Mouse (Mus musculus) cerebellum, postnatal 36 days (tissue): Measurements from ENCODE around the gene Vti1a.

Source experiments
- DNase-seq, 2 experiments: peaks; one replicate each; pipeline ENCODE4 v3.0.0; 2021 to 2022; ENCODE audit warnings: mixed read lengths in 2 of 2

The Vti1a gene

DNA sequence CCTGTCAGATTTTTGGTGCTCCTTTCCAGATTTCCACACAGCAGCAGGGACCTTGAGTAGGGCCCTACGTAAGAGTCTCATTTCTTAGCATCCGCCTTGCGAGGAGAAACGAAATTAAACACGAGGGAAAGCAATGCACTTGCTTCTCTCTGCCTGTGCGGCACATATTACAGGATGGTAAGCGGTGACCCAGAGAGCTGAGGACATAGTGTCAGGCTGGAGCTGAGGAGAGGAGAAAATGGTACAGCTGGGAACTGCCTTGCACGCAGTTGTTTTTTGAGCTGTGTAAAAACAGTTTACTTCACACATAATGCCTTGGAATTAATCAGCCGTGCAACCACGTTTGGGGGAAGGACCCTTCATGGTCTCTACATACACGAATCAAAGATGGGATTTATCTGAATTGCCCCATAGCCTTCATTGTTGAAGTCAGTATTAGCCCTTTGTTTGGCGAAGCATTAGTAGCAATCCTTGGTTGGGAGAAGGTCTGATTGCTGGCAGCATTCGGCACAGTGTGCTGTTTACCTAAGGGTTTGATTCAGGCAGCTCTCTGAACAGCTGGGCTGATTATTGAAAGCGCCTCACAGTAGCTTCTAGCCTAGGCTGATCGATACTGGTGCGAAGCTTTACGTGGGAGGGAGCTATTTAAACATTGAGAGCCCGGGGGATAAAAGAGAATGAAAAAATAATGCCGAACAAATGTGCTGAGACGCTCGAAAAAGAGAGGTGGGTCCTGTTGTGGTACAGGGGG is 153.4 kb downstream of the Vti1a start:
- no peak for DNase-seq

DNA sequence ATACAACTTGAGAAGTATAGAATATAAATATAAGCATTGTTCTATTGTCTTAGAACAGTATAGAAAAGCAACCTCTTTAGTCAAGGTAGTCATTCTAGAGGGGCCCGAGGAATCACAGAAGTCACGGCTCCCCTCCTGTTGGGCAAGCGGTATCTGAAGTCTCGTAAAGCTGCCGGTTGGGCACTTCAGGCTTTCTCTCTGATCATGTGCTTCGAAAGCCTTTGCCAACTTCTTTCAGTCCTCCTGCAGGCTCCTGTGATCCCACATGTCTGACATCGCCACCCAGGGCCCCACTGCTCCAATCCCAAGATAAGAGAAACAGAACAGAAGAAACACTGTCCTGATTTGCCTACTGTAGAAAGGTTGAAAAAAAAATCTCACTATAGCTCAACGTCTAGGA is 156.5 kb downstream of the Vti1a start:
- DNase-seq: no peak

DNA sequence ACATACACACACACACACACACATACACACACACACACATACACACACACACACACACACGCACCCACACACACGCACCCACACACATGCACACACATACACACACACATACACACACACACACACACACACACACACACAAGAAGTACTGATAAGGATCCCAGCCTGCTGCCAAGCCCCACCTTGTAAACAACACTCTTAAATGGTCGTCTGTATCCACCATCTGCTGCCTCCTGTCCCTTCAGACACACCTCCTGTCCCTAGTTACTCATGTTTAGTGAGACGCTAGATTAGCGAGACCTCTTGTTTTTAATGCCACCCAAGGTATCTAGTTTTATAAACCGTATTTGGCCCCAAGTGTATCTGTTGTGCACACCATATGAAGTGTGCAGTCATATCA is 158.1 kb downstream of the Vti1a start:
- DNase-seq: no peak

DNA sequence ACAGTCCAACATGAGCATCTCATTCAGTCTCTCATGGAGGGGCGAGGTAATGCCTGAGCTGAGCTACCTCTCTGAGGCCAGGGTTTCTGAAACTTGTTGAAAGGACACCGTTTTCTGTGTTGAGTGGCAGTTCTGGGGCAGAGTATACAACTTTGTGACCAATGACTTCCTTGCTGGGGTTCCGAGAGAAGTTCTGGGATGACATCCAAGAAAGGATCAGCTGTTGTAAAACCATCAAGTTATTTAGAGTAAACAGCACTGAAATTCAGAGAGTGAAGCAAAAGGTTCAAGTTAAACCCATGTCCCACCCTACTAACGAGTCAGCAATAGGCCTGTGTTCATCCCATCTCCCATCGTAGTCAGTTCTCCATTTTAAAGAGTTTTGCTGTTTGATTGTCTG is 164.4 kb downstream of the Vti1a start:
- DNase-seq: no peak

DNA sequence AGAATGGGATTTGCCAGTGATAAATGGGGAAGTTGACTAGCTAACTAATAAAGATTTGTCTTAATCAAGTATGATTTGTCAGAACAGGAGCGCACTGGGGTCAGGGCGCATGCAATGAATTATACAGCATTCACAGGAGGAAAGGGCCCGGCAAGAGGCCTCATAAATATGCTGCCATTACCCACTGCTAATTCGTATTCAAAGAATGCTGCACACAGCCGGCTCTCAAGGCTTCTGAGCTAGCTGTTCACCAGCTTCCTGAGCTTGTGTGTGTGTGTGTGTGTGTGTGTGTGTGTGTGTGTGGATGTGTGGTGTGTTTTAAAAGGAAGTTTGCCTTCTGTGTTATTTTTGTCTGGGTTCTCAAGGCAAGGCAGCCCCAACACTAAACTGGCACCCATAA is 165.2 kb downstream of the Vti1a start:
- no peak for DNase-seq

DNA sequence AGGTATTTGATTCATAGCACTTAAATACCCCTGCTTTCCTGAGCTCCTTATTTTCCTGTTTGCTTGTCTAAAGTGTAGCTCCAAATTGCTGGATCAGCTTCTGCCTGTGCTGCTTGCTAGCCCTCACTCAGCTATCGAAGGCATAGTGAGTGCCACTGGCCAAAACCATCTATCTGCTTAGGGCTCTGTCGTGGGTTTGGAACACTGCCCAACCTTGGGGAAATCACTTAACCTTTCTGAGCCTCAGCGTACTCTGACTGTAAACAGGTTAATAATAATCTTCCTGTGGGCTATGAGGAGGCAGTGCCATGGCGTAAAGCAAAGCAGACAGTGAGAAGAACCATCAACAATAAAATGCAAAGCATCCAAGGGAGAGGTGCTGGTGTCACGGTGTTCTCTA is 167.4 kb downstream of the Vti1a start:
- DNase-seq: no peak

DNA sequence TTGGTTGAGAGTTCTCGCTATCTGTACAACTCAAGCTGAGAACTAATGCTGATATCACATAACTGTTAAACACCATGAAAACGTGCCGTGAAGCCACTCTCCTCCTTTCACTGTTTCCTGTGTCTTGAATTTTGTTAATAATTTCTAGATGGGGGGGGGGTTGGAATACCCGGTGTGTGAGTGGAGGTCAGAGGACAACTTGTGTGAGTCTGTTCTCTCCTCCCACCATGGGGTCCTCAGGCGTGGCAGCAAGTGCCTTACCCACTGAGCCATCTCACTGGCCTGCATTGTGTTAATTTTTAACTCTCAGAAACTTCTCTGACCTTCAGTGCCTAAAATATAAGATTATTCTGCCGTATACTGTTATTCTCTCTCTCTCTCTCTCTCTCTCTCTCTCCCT is 168.5 kb downstream of the Vti1a start:
- DNase-seq: no peak

DNA sequence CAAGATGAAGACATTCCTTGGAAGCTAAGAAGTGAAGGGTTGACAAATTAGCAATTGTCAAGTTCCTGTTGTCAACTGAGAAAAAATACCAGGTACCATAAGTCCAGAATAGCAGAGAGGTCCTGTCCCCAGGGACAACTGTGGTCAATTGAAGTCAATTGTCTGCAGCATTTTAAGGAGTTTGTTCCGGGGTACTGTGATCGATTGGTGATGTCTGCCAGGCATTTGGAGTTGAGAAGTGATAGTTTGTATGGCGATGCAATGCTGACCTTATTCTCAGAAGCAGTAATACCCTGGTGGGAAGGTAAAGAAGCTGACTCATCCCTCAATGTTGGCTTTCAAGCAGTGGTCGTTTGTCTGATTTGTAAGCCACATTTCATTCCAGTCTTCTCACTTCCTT is 170.4 kb downstream of the Vti1a start:
- no peak for DNase-seq

DNA sequence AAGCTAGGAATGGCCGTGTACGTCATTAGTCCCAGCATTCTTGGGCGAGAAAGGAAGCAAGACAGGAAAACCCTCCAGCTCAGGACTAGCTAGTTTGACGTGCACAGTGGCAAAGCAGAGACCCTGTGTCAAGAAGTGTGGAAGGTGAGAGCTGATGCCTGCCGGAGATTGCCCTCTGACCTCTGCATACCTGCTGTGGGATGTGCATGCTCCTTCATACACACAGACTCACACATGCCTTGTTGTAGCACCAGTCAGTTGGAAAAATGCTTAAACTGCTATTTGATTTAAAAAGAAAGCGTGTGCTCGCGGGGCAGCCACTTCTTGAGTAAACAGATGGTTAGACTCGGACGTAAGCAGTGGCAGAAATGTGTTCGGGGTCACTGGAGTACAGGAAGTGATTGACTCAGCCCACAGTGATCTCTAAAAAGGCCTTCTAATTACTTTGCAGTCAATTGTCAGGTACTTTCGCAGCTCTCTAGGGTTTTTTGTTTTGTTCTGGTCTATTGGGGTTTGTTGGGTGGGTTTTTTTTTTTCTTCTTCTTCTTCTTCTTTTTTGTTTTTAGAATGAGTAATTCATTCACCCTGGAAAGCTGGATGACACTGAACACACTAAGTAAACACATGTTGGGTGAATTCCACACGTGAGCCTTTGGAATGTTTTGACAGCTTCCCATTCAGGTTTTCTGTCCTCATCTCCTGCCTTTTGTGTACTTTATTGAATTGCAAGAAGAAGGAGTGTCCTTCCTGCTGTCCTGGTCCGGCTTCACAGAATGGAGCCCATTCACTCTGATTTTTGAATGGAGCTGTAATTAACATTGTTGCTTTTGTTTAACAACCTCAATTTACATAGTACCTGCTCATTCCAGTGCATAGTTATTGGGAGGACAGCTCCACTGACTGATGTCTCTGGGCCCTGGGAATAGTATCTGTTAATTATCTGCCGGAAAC is 175.3 kb downstream of the Vti1a start:
- no peak for DNase-seq

DNA sequence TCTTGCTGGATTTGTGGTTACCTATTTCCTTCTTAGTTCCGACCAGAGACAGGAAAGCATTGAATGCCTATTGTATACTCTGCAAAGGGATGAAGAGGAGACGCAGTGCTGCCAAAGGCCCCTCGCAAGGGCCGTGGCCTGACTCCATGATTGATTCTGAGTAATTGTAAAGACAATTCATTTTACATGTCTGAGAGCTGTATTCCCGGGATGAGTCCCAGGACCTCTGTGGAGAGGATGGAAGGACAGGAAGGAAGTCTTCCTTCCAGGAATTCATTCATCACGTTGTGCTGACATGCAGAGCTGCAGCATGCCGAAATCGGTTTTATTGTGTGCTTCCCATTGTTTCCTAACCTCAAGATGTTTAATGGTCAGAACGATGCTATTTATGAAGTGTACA is 180.2 kb downstream of the Vti1a start:
- DNase-seq: no peak

DNA sequence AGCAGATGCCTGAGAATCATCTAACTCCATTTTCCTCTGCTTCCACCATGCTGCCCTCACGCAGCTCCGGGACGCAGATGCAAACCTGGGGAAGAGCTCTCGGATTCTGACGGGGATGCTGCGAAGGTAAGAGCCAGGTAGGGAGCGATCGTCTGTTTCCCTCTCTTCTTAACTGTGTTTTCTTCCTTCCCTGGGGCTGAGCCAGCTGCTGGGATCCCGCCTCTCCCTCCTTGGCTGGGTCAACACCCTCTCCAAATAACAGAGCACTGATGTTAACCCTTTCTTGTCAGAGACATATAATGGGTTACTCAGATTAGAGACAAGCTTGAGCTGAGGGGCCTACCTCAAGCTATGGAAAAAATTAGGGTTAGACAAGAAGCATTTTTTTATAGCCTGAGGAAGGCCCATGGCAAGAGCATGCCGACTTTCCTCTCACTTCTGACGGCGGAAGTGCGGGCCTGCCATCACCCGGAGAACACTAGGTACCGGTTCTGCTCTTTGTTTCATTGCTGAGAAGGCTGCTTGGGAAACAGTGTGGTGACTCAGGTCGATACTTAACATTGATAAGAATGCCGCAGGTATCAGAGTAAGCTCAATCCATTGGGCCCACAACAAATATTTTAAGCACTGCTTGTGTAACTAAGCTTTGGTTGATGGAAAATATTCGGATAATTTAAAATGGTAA is 183.2 kb downstream of the Vti1a start:
- DNase-seq: no peak

DNA sequence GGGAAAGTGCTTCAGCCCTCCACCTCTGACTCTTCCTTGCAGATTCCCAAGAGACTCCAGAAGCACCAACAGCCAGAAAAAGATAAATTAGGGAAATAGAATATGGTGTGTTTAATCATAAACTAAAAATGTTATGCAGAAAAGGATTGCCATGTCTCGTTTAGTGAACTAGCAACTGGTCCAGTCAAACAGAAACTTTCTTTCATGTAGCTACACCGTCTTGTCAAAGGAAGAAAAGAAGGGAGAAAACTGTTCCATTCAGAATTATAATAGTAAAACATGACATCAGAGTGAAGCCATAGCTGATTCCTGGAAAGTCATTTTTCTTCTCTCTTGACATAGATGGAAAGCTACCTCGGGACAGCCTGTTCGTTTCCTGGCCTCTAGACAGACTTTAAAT is 185.9 kb downstream of the Vti1a start:
- DNase-seq: no peak

DNA sequence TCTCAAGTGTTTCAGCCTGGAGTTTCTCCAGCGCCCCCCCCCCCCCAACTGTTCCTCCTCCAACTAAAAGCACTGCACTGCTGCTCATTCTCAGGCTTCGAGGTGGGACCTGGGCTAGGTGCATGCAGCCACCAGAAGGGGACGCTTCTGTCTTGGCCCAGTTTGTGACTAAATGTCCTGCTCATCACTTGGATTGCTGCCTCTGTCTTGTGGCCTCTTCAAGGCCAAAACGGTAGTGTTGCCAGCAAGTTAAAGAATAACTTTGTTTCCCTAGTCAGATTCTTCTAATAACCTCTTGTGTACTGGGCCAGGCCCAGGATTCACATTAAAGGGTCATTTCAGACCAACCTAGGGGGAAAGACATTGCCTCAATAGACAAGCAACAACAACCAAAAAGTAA is 187.7 kb downstream of the Vti1a start:
- DNase-seq: no peak

DNA sequence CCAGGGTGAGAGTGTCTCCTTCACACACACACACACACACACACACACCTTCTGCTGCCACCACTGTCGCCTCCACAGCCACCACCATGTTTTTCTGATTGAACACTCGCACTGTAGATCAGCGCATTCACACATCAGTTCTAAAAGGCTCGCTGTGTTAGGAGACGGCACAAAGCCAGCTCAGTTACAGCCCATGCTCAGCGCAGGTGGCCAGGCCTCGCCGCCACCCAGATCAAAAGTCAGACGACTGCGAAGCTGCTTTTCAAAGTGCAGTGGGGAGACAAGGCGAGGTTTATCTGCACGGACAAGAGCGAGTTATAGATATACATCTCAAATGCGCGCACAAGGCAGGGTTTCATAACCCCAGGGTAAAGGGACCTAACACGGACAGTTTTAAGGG is 191.7 kb downstream of the Vti1a start:
- DNase-seq: no peak

DNA sequence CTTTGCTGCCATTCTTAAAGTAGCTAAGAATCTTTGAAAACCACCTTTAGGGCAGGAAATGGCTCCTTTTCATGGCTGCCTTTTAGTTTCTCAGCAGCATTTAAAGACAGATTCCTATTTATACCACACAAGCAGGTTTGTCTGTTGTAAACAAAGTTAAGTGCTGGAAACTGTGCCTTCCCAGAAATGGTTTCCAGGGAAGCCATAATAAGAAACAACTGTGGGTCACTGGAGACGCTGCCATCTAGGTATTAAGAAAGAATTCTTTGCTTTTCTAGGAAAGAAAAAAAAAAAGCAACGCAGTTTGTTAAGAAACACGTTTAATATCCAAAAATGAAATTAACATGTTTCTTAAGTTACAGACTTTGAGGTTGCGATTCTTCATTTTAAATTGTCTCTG is 192.1 kb downstream of the Vti1a start:
- DNase-seq: no peak

DNA sequence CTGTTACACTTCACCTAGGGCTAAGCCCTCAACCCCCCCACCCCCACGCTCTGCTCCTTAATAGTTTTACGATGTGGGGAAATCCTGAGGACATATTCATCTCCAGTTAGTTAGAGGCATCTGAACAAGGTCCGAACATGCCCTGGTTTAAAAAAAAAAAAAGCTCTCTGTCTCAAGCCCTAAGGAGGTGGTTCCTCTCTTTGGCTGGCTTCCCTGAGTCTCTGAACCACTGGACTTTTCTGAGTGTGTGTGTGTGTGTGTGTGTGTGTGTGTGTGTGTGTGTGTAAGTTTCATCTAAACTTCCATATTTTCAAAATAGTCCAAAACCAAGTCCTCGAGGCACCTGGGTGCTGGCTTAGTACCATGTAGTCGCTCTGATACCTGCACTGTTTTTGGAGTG is 192.9 kb downstream of the Vti1a start:
- DNase-seq: no peak

DNA sequence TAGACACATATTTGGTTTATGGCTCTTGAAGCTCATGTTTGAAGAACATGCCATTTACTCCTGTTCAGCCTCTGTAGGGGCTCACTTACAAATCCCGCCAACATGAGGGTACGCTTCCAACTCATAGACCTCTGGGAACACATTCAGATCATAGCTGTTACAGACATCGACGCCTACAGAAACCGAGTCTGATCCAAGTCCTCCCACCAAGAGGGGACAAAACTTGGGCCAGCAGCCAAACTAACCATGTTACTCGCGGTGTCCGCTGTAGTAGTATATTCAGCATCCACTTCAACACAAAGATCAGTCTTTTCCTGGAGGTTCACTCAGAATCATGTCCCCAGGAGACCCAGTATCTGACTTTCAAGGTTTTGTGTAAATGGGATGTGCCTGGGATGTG is 193.5 kb downstream of the Vti1a start:
- no peak for DNase-seq

DNA sequence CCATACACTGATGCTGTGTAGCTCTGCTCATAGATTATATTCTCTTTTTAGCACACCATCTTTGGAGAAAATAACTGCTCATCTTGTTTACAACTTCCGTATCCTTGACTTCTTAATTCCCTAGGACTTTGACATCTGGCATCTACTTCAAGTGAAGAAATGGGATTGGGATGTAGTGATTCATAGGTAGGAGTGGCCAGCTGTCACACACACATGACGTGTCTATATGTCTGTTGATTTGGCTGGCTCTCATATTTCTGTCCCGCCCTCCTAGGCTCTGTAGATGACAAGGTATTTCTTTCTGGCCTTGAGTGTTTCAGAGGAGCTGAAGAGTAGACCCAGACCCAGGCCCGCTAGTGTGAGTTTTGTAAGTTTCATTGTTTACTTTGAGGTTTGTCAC is 197.8 kb downstream of the Vti1a start:
- no peak for DNase-seq

DNA sequence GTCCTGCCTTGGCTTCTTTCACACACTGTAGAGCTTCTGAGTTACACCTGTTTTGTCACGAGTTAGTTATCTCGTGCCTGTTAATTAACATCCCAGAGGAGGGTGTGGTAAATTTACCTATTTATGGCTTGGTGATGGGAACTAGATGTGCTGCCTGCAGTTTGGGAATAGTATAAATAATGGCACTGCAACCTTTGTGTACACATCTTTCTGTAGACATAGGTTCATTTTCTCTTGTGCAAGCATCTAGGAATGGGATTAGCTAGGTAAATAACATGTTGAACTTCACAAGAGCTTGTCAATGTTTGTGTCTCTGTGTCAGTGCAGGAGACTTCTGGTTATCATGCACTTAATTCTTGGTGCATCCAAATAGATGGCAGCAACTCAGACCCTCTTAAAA is 204.1 kb downstream of the Vti1a start:
- no peak for DNase-seq

DNA sequence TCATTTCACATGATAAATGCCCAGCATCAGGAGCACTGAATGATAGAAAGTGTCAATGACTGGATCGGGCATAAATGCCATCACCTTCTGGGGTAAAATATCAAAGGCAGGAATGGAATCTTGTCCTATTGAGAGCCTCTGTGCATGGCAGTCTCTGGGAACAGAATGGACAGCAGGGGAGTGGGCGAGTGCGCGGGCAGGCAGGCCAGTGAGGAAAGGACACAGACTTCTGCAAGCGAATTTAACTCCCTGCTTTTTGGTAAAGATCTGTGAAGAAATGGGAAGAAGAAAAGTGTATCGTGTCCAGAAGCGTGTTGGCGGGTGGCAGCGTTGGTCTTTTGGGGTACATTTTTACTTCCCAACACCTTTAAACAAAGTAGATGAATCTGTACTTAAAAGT is 207.2 kb downstream of the Vti1a start:
- no peak for DNase-seq

DNA sequence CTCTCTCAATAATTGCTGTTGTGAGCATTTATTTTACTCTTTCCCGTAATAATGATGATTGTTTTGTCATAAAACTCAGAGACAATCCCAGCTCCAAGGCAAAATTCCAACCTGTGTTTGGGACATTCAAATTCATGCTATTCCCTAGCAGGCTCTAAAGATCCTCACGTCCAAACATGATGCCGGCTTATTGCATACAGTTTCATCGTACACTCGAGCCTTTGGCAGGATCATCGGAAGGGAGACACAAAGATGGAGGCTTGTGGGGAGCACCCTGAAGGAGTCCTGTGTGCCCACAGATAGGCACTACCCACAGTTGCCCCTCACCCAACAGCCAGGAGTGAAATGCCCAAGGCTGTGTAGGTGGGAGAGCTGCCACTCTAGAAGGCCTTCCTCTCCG is 208.3 kb downstream of the Vti1a start:
- no peak for DNase-seq

DNA sequence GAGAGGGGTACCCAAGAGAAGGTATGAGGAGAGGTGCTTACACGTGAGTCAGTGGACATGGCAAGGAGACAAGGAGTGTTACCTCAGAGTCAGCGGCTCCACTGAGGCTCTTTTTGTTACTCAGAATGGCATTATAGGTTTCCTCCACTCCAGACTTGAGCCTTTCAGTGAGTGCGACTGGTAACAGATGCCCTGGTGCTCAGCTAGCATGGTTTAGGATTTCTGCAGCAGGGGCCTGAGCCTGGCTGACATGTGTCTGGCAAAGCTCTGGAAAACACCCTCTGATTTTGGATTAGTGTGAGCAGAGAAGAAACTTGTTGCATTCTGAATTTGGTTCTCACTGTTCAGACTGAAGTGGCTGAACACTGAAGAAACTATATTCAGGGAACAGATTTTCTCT is 209.0 kb downstream of the Vti1a start:
- no peak for DNase-seq

DNA sequence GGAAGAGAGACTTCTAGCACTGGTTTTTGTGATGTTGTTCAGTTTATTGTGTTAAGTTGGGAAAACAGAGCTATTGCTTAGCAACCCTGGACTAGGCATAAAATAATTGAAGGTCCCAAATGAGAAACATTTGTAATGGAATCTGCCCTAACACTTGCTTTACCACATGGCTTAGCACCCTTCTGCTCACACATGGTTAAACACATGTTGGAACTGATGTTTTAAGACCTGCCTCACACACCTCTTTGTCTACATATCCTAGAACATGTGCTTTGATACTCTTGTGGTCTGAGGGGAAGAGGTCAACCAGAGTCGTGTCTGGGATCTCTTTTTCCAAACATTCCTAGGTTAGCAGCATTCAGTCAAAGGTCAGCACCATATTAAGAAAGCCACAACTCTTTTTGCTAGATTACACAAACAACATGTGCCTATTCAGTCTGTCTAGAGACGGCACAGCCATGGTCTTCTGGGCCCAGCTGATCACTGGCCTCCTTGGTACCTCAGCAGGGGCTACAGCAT is 210.7 kb downstream of the Vti1a start:
- DNase-seq: no peak

DNA sequence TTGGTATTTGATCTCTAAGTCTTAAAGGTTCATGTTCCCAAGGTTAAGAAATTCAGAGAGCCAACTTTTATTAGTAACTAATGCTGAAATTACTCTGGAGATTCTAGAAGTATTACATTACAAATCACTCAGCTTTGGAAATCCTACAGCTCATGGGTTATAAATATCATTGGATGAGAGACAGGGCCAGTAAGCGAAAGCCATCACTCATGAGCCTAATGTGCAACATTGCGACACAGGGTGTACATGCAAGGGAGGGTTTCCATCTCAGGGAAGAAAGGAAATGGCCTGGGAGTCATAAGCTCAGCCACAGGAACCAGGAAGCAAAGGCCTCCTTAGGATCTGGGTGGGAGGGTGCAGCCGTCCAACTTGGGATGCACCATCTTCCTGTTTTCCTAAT is 213.9 kb downstream of the Vti1a start:
- DNase-seq: no peak
